Mouse (Mus musculus): ENCODE data around the gene Irx5. TPM values are rescaled to one million over a fixed set of nuclear protein-coding genes. Genes with fewer than 3 reads are reported as not detected.

Gene Irx5
- polyA plus RNA-seq, 1 experiment from 2014 or later: 15.4 TPM

DNA sequence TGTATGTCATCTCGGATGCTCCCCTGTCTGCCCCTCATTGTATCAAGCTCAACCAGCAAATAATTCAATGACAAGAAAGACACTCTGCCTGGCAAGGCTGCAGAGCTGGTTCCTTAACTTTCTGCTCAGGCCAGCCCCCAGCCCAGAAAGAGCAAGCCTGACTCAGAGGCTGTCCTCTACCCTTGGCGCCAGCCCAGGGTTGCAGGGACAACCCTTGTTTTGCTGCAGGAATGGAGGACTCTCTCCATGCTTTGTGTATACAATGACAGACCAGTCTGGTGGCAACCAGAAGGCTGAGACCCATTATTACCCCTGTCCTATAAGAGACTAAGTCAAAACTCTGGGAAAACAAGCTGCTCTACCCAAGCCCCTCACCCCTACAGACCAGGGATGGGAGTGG is 46.8 kb downstream of the Irx5 start:
- 82% methylated on average over 2 of the region's 2 CpGs for WGBS

GRCm38 (mm10) chr8:92408092-92408491 is 50.7 kb downstream of the Irx5 start:
- Histone ChIP-seq H3K4me1 (ENCODE audit: control insufficient read depth, insufficient read depth, low read length) (no peaks in the 10 kb centered on the region), H3K27me3 (ENCODE audit: control insufficient read depth, insufficient read depth, low read length) (no peaks in the 10 kb centered on the region), H3K9me3 (ENCODE audit: control insufficient read depth, low read length) (no peaks in the 10 kb centered on the region), H3K4me3 (ENCODE audit: low read depth, low read length) (no peak overlapping the region), H3K4me2 (ENCODE audit: low read depth, severe bottlenecking) (no peak overlapping the region), H3K36me3 (ENCODE audit: control insufficient read depth, insufficient read depth, low read length) (no peaks in the 10 kb centered on the region), H3K27ac (replicated peaks; ENCODE audit: low read depth, low read length) (no peak overlapping the region), H3K9ac (ENCODE audit: low read length) (no peak overlapping the region)
- DNase-seq (ENCODE audit: low spot score): no peak
- ATAC-seq (ENCODE audit: insufficient number of reproducible peaks, low FRiP score, low TSS enrichment, low read depth): no peak
- WGBS: 67% methylated on average over 7 of the region's 7 CpGs

More for the DNA sequence above, 46.8 kb downstream of the Irx5 start:
- DNase-seq (ENCODE audit: low spot score) (no peak), ATAC-seq (ENCODE audit: insufficient number of reproducible peaks, low FRiP score, low TSS enrichment, low read depth) (no peak)
- no peak overlapping the region for H3K9ac ChIP-seq (ENCODE audit: low read length)
- no peaks in the 10 kb centered on the region for H3K4me1 ChIP-seq (ENCODE audit: control insufficient read depth, insufficient read depth, low read length)
- H3K4me2 ChIP-seq (ENCODE audit: low read depth, severe bottlenecking): no peak overlapping the region
- no peaks in the 10 kb centered on the region for H3K27me3 ChIP-seq (ENCODE audit: control insufficient read depth, insufficient read depth, low read length)
- no peaks in the 10 kb centered on the region for H3K9me3 ChIP-seq (ENCODE audit: control insufficient read depth, low read length)
- H3K36me3 ChIP-seq (ENCODE audit: control insufficient read depth, insufficient read depth, low read length): no peaks in the 10 kb centered on the region
- no peak overlapping the region for H3K4me3 ChIP-seq (ENCODE audit: low read depth, low read length)
- H3K27ac ChIP-seq (replicated peaks; ENCODE audit: low read depth, low read length): no peak overlapping the region

DNA sequence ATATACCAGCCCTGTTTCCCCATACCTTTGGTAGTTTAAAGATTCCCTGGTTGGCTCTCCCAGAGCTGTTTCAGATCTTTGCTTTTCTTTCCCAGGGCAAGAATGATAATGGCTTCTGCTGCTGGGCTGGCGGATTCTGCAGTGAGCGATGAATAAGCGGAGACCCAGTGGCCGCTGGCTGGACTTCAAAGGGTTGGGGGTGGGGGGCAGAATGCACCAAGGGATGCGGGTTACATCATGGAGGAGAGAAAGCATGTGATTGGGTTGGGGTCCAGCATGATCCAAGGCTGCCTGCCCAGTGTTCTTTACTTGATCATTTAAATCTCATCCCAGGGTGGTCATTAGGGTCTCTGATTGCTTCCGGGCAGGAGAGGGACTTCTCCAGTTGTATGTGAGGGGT is 56.2 kb downstream of the Irx5 start:
- H3K4me2 ChIP-seq (ENCODE audit: low read depth, severe bottlenecking): no peak overlapping the region
- H3K4me1 ChIP-seq (ENCODE audit: control insufficient read depth, insufficient read depth, low read length): no peaks in the 10 kb centered on the region
- H3K4me3 ChIP-seq (ENCODE audit: low read depth, low read length): no peak overlapping the region
- H3K27ac ChIP-seq (replicated peaks; ENCODE audit: low read depth, low read length): no peak overlapping the region
- H3K9ac ChIP-seq (ENCODE audit: low read length): no peak overlapping the region
- no peaks in the 10 kb centered on the region for H3K9me3 ChIP-seq (ENCODE audit: control insufficient read depth, low read length)
- ATAC-seq (ENCODE audit: insufficient number of reproducible peaks, low FRiP score, low TSS enrichment, low read depth): no peak
- no peaks in the 10 kb centered on the region for H3K36me3 ChIP-seq (ENCODE audit: control insufficient read depth, insufficient read depth, low read length)
- DNase-seq (ENCODE audit: low spot score): no peak
- no peaks in the 10 kb centered on the region for H3K27me3 ChIP-seq (ENCODE audit: control insufficient read depth, insufficient read depth, low read length)
- 73% methylated on average over 6 of the region's 6 CpGs for WGBS

- ATAC-seq (ENCODE audit: insufficient number of reproducible peaks, low FRiP score, low TSS enrichment, low read depth) (no peak), DNase-seq (ENCODE audit: low spot score) (no peak)
- Histone ChIP-seq H3K4me2 (ENCODE audit: low read depth, severe bottlenecking) (no peak overlapping the region), H3K4me3 (ENCODE audit: low read depth, low read length) (no peak overlapping the region), H3K27me3 (ENCODE audit: control insufficient read depth, insufficient read depth, low read length) (no peaks in the 10 kb centered on the region), H3K9ac (ENCODE audit: low read length) (no peak overlapping the region), H3K27ac (replicated peaks; ENCODE audit: low read depth, low read length) (no peak overlapping the region), H3K36me3 (ENCODE audit: control insufficient read depth, insufficient read depth, low read length) (no peaks in the 10 kb centered on the region), H3K4me1 (ENCODE audit: control insufficient read depth, insufficient read depth, low read length) (no peaks in the 10 kb centered on the region), H3K9me3 (ENCODE audit: control insufficient read depth, low read length) (no peaks in the 10 kb centered on the region)
- 93% methylated on average over 7 of the region's 7 CpGs for WGBS
Observed at GRCm38 (mm10) chr8:92420666-92421065, 63.2 kb downstream of the Irx5 start.
